Mouse (Mus musculus) WW6 (cell line): Measurements from ENCODE around the gene Trip10.

Source experiments
- DNase-seq: peaks from one replicate; pipeline ENCODE4 v3.0.0-alpha.2; 2013; ENCODE audit warnings: low read depth, low spot score

The Trip10 gene

DNA sequence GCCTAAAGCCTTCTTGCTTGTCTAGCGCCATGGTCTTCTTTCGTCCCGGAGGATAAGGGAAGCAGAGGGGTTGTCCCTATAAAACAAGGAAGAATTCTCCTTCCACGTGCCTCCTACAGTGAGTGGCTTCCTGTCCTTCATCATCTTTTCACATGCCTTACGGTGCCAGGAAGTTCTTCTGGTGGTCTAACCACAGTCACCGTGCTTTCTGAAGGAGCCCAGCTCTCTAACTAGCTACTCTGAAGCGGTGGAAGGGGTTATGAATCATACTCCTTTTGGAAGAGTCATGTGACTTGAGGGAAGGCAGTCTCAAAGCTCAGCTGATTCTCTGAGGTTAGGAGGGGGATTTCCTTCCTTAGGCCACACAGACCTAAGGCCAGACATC lies 41.4 kb downstream of the Trip10 start:
- no peak for DNase-seq

DNA sequence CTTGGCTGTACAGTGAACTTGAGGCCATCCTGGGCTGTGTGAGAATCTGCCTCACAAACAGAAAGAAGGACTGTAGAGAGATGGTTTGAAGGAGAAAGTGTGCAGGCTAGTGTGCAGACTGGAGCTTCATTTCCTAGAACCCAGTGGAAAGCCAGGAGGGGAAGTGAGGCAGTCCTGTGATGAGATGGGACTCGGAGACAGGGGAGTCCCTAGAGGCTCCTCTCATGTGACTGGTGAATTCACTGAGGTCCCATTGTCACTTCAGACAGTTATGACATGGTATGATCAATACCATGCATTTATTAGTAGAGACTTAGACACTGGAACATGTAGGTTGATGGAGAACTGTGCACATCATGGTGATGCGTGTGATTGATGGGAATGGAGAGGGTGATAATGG lies 43.0 kb downstream of the Trip10 start:
- no peak for DNase-seq

DNA sequence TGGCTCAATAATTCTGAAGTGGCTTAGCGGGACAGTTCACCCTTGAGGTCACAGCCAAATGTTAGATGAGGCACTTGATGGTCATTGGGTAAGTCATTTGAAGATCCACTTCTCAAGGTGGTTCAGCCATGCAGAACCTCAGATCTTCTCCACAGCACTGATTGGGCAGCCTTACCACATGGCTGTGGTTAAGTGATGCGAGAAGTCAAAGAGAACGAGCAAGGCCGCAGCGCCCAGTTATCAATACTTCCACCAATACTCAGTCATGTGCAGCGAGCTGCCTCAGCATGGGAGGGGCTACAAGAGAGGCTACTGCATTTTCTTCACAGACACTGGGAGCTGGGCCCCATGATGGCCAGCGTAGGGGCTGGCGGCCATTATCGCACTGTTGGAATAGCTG lies 43.7 kb downstream of the Trip10 start:
- DNase-seq = no peak

GRCm38 (mm10) chr17:57295935-57296334 lies 46.7 kb downstream of the Trip10 start:
- DNase-seq = no peak

DNA sequence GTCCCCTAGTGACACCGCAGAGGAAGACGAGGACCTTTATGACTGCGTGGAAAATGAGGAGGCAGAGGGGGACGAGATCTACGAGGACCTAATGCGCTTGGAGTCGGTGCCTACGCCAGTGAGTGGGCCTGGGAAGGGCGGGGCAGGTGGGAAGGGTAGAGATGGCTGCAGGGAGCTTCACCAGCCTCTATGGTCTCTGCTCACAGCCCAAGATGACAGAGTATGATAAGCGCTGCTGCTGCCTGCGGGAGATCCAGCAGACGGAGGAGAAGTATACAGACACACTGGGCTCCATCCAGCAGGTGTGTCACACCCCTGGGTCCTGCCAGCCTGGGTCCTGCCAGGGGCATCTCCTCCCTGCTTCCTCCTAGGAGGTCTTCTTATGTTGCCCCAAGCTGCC lies 47.8 kb downstream of the Trip10 start:
- DNase-seq = no peak

GRCm38 (mm10) chr17:57305593-57305992 lies 56.3 kb downstream of the Trip10 start:
- no peak for DNase-seq

DNA sequence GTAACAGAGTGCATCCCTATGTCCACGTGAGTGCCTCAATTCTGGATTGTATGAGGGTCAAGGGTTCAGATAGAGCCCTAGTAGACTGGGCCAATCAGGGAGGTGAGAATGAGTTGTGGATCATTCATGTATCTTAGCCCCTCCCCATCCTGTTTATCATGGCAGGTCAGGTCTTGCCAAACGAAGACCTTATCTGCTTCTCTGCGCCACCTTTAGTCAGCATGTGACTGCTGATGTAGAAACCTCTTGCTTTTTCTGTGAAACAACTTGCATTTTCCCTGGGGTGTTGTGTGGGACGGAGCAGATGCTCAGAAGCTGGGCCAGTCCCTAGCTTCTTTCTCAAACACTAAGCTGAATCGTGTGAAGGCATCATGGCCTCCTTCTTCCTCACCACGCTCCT lies 57.8 kb downstream of the Trip10 start:
- no peak for DNase-seq

DNA sequence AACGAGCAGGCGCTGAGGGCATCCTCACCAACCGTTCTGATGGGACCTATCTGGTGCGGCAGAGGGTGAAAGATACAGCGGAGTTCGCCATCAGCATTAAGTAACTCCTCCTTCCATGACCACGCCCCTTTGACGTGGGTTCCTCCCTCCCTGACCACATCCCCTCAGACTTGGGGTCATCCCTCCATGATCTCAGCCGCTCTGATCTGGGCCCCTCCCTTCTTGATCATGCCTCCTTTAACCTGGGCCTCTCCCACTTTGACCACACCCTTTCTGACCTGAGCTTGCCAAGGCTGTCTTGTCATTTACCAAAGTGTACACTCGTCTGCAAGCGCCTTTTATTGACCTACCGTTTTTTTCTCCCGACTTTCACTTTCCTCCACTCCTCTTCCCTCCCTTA lies 62.5 kb downstream of the Trip10 start:
- peak; percentile 48 for DNase-seq
